Mouse (Mus musculus): Measurements from ENCODE around the gene Gm11127.
"Not testable (repeated sequence)": the region's sequence is repeated elsewhere in the genome, so short reads cannot be mapped to it uniquely, and the experiment has no call there.

Gm11127 gene

GRCm38 (mm10) chr17:36031583-36032331, 26.4 kb downstream of the Gm11127 start:
- peak; percentile 43 for DNase-seq (ENCODE audit: extremely low spot score, low spot score)

DNA sequence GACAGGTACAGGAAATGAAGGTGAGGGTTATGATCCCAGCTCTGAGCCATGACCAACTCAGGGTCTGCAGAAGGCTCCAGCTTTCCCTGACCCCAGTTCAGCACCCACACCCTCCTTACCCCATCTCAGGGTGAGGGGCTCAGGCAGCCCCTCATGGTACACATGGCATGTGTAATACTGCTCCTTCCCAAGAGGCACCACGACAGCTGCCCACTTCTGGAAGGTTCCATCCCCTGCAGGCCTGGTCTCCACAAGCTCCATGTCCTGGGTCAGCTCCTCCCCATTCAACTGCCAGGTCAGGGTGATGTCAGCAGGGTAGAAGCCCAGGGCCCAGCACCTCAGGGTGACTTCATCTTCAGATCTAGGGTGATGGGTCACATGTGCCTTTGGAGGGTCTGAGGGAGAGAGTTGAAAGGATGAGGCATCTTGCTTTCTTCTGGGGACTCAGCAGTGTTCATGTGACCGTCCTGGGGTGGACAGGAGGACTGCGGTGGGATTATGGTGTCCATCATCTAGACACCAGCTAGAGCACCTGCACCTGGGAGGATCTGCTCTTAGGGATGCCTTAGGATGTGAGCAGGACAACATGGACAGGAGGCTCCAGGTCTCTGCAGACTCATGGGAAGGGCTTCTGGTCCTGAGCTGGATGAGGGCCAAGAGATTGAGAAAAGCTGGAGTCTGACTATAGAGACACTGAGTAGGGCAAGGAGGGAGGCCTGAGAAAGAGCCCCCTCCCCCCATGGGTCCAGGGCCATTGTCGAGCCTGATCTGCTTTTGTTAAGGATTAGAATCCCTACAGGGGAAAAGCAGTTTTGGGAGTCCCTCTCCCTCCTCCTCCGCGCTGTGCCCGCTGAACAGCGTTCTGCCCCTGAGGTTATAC, 27.2 kb downstream of the Gm11127 start:
- not testable (repeated sequence) for DNase-seq (ENCODE audit: extremely low spot score, low spot score)

GRCm38 (mm10) chr17:36030046-36030702, 28.0 kb downstream of the Gm11127 start:
- DNase-seq (ENCODE audit: extremely low spot score, low spot score) = not testable (repeated sequence)

- no peak for DNase-seq (ENCODE audit: extremely low spot score, low spot score)
These were observed 29.1 kb downstream of the Gm11127 start for GRCm38 (mm10) chr17:36028879-36029619.

- DNase-seq (ENCODE audit: extremely low spot score, low spot score) = no peak
These were observed 30.5 kb downstream of the Gm11127 start for GRCm38 (mm10) chr17:36027663-36028062.

DNA sequence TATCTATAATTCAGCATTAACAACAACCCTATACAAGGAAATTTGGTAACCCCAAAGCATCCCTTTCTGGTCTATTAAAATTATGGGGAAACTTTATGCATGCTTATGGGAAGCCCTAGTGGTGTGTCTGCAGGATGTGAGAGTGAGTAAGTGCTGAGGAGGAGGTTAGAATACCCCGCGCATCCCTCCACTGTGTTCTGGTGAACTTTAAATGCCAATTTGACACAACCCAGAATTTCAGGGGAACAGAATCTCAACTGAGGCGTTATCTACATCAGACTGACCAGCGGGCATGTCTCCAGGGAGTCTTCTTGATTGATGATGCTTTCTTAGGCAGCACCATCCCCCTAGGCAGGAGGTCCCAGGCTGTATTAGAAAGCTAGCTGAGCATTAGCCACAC, 32.3 kb downstream of the Gm11127 start:
- DNase-seq (ENCODE audit: extremely low spot score, low spot score) = no peak

GRCm38 (mm10) chr17:36025197-36025596, 33.0 kb downstream of the Gm11127 start:
- no peak for DNase-seq (ENCODE audit: extremely low spot score, low spot score)

- no peak for DNase-seq (ENCODE audit: extremely low spot score, low spot score)
These were observed 34.2 kb downstream of the Gm11127 start for GRCm38 (mm10) chr17:36023710-36024654.

- DNase-seq (ENCODE audit: extremely low spot score, low spot score) = no peak
These were observed 35.2 kb downstream of the Gm11127 start for GRCm38 (mm10) chr17:36022922-36023321.

- no peak for DNase-seq (ENCODE audit: extremely low spot score, low spot score)
These were observed 36.1 kb downstream of the Gm11127 start for GRCm38 (mm10) chr17:36022098-36022497.

DNA sequence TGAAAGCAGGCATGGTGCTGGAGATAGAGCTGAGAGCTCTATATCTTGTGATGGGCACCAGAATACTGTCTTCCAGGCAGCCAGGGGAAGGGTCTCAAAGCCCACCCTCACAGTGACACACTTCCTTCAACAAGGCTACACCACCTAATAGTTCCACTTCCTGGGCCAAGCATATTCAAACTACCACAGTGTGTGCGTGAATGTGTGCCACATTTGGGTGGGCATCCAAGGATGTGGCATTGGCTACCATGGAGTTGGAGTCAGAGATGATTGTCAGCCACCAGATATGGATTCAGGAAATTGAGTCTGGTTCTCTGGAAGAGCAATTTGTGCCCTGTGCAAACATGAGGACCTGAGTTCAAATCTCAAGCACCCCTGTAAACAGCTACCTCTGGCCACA, 36.9 kb downstream of the Gm11127 start:
- DNase-seq (ENCODE audit: extremely low spot score, low spot score) = no peak

GRCm38 (mm10) chr17:36020191-36021073, 37.7 kb downstream of the Gm11127 start, which contains the start of gene H2-T24:
TSS of gene H2-T24 (minus strand) at chr17:36020560.
- no peak for DNase-seq (ENCODE audit: extremely low spot score, low spot score)

GRCm38 (mm10) chr17:36019519-36019918, 38.7 kb downstream of the Gm11127 start:
- no peak for DNase-seq (ENCODE audit: extremely low spot score, low spot score)

GRCm38 (mm10) chr17:36018979-36019378, 39.2 kb downstream of the Gm11127 start:
- DNase-seq (ENCODE audit: extremely low spot score, low spot score) = no peak

- DNase-seq (ENCODE audit: extremely low spot score, low spot score) = no peak
These were observed 41.1 kb downstream of the Gm11127 start for GRCm38 (mm10) chr17:36017046-36017445.

DNA sequence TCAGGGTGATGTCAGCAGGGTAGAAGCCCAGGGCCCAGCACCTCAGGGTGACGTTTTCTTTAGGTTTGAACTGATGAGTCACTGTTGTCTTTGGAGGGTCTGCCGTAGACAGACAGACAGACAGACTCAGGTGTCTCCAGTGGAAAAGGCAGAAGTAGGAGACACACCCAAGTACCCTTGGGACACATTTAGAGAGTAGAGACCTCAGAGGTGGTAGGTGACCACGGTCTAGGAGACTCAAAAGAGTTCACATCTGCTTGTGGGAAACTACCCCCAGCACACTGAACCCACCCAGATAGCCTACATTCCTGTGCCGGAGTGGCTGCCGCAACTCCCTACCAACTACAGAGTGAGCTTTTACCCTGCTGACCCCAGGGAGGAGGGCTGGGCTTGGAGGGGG, 43.2 kb downstream of the Gm11127 start:
- DNase-seq (ENCODE audit: extremely low spot score, low spot score) = no peak
